Mouse (Mus musculus) heart, embryonic 11.5 days (tissue): ENCODE data around the gene Scube3. TPM values are rescaled to one million over a fixed set of nuclear protein-coding genes. Genes with fewer than 3 reads are reported as not detected.

Source experiments
- ATAC-seq: fragments of 200-750 bp; cut with Nextera tagmentation; replicated peaks from 2 replicates; pipeline ENCODE4 v1.8.0; 2017; ENCODE audit warnings: moderate library complexity; ENCODE audit not compliant: insufficient number of reproducible peaks, low FRiP score, low TSS enrichment
- H3K27ac ChIP-seq: fragments of 300-500 bp; sonication (generic); 2 replicates; pipeline ENCODE4 v1.5.1; 2014; ENCODE audit warnings: mild to moderate bottlenecking, low read depth, low read length
- H3K27me3 ChIP-seq: fragments of 300-500 bp; sonication (generic); 2 replicates; pipeline ENCODE4 v1.6.1; 2014; ENCODE audit warnings: mild to moderate bottlenecking, low read length, mixed read lengths; ENCODE audit not compliant: control insufficient read depth, insufficient read depth
- H3K36me3 ChIP-seq: fragments of 300-500 bp; sonication (generic); 2 replicates; pipeline ENCODE4 v1.6.1; 2014; ENCODE audit warnings: mild to moderate bottlenecking, low read length, moderate library complexity, mixed read lengths; ENCODE audit not compliant: control insufficient read depth, insufficient read depth
- H3K4me1 ChIP-seq: fragments of 300-500 bp; sonication (generic); 2 replicates; pipeline ENCODE4 v1.6.1; 2014; ENCODE audit warnings: low read length; ENCODE audit not compliant: control insufficient read depth, insufficient read depth
- H3K4me2 ChIP-seq: fragments of 300-500 bp; sonication (generic); 2 replicates; pipeline ENCODE4 v1.6.1; 2014; ENCODE audit warnings: mild to moderate bottlenecking, moderate library complexity
- H3K4me3 ChIP-seq: fragments of 300-500 bp; sonication (generic); 2 replicates; pipeline ENCODE4 v1.5.1; 2014; ENCODE audit warnings: low read depth, low read length
- H3K9ac ChIP-seq: fragments of 300-500 bp; sonication (generic); 2 replicates; pipeline ENCODE4 v1.6.1; 2014; ENCODE audit warnings: mild to moderate bottlenecking, low read depth, low read length, moderate library complexity
- H3K9me3 ChIP-seq: fragments of 300-500 bp; sonication (generic); replicated peaks from 2 replicates; pipeline ENCODE4 v1.6.1; 2016; ENCODE audit warnings: low read length; ENCODE audit not compliant: control insufficient read depth
- WGBS: fragments of 180-500 bp; shearing (Covaris S2); extraction: QIAGEN DNeasy Blood & Tissue Kit; methylation state at CpG from one replicate; pipeline ENCODE4 v1.1.7; 2014; ENCODE audit not compliant: insufficient replicate concordance; 5-methylcytosine and 5-hydroxymethylcytosine counted together
- polyA plus RNA-seq: library from polyadenylated mRNA; unstranded; fragments of >200 nt; fragmentation: Nextera tagmentation; extraction: Ambion mirVana; gene quantifications from 2 replicates; pipeline ENCODE4 v1.2.1, GENCODE M21; 2014

Gene Scube3
- polyA plus RNA-seq, 1 experiment from 2014 or later = 2.3 TPM

DNA sequence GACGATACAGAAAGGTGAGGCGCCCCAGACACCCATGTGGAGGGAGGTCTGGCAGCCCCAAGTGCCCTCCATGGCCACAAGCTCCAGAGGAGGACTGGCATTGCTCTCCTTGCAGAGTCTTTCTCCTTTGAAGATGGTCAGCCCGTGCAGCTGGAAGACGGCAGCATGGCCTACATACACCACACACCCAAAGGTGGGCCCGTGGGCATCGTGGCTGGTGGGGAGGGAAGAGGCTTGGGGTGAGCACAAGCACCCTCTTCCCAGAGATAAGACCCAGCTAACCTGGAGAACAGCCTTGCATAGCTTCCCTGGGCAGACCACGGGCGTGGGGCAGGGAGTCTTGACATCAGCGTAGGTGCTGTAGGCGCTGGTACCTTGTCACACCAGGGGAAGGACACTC lies 53.1 kb downstream of the Scube3 start:
- H3K36me3 ChIP-seq = peaks cover 24% of the 10 kb centered on the region
- H3K27ac ChIP-seq = no peak overlapping the region
- no peak overlapping the region for H3K9ac ChIP-seq
- H3K4me2 ChIP-seq = no peak overlapping the region
- no peak for ATAC-seq
- no peak overlapping the region for H3K4me3 ChIP-seq
- H3K9me3 ChIP-seq = no peaks in the 10 kb centered on the region
- WGBS = 90% methylated on average over 10 of the region's 10 CpGs
- H3K27me3 ChIP-seq = no peaks in the 10 kb centered on the region
- H3K4me1 ChIP-seq = no peaks in the 10 kb centered on the region

DNA sequence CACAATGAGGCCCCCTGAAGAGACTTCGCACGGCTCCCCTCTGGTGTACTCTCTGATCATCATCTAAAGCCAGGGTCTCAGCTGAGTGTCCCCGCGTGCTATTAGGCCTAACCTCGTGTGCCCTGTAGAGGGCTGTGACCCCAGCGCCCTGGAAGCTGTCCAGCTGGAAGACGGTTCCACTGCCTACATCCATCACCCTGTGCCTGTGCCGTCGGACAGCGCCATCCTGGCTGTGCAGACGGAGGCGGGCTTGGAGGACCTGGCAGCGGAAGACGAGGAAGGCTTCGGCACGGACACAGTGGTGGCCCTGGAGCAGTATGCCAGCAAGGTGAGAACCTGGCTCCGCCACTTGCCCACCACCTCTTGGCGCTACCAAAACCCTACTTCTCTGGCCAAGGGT lies 55.7 kb downstream of the Scube3 start:
- Histone ChIP-seq H3K9ac (no peak overlapping the region), H3K9me3 (no peaks in the 10 kb centered on the region), H3K27me3 (no peaks in the 10 kb centered on the region), H3K36me3 (peaks cover 22% of the 10 kb centered on the region), H3K4me1 (no peaks in the 10 kb centered on the region), H3K4me2 (no peak overlapping the region), H3K27ac (no peak overlapping the region), H3K4me3 (no peak overlapping the region)
- 79% methylated on average over 18 of the region's 18 CpGs for WGBS
- no peak for ATAC-seq

DNA sequence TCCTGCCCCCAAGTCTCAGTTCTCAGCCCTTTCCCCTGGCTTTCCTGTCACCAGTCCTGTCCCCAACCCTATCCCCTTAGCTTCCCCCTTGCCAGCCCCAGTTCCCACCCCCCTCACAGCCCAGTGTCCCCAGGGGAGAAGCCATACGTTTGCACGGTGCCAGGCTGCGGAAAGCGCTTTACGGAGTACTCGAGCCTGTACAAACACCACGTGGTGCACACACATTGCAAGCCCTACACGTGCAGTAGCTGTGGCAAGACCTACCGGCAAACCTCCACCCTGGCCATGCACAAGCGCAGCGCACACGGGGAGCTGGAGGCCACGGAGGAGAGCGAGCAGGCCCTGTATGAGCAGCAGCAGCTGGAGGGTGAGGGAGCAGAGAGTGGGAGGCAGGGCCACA lies 60.0 kb downstream of the Scube3 start:
- Histone ChIP-seq H3K27me3 (no peaks in the 10 kb centered on the region), H3K9me3 (no peaks in the 10 kb centered on the region), H3K4me1 (peaks cover 4% of the 10 kb centered on the region; the same call in 1 of the 2 replicates), H3K36me3 (peaks cover 18% of the 10 kb centered on the region), H3K4me2 (no peak overlapping the region), H3K9ac (no peak overlapping the region), H3K4me3 (no peak overlapping the region), H3K27ac (no peak overlapping the region)
- WGBS = 80% methylated on average over 14 of the region's 14 CpGs
- no peak for ATAC-seq

DNA sequence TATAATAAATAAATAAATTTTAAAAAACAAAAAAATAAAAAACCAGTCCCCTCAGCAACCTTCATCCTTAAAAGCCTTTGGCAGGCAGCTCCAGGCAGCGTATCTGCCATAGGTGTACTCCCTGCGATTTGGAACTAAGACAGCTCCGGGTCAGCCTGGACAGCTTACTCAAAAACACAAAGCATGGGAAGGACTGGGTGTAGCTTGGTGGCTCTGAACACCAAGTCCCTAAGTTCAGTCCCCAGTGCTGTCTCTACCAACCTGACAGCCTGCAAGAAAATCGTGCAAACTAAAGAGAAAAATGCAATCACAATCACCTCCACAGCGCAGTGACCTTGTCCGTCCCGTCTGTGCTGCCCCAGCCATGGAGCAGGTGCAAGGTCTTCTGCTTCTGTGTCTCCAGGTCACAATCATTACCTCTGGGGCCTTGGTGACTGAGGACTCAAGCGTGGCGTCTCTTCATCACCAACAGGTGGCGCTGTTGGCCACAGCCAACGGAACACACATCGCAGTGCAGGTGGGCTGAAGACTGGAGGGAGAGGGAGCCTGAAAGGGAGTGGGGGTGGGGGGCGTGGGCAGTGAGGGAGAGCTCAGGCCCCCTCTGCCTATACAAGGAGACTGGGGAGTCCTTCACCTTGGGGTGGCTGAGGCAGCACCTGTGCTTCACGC lies 62.2 kb downstream of the Scube3 start:
- Histone ChIP-seq H3K4me1 (peaks cover 13% of the 10 kb centered on the region; the same call in 1 of the 2 replicates), H3K9ac (no peak overlapping the region), H3K27me3 (no peaks in the 10 kb centered on the region), H3K4me2 (no peak overlapping the region), H3K4me3 (no peak overlapping the region), H3K9me3 (no peaks in the 10 kb centered on the region), H3K27ac (no peak overlapping the region), H3K36me3 (peaks cover 15% of the 10 kb centered on the region; the same call in 1 of the 2 replicates)
- no peak for ATAC-seq
- WGBS = 34% methylated on average over 14 of the region's 14 CpGs

DNA sequence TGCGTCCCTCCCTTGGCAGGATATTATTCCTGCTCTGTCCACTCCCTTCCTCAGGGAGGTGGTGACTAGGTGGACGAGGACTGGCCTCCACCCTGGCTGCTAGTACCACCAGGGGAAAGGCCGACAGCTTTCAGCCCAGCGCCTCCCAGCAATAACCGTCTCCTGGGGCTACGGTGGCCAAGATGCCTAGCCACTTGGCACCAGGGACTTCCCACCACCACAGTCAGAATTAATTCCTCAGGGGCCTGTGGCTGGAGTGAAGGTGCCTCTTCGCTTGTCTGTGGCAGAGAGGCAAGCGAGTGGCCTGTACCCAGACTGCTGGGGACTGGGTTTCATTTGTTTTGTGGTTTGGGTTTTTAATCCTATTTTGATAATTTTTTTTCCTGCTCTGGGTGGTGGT lies 63.5 kb downstream of the Scube3 start:
- H3K36me3 ChIP-seq = peaks cover 12% of the 10 kb centered on the region; the same call in 1 of the 2 replicates
- H3K4me1 ChIP-seq = peaks cover 13% of the 10 kb centered on the region; the same call in 1 of the 2 replicates
- no peak overlapping the region for H3K9ac ChIP-seq
- no peak overlapping the region for H3K4me2 ChIP-seq
- no peaks in the 10 kb centered on the region for H3K27me3 ChIP-seq
- no peak overlapping the region for H3K4me3 ChIP-seq
- no peaks in the 10 kb centered on the region for H3K9me3 ChIP-seq
- no peak for ATAC-seq
- H3K27ac ChIP-seq = no peak overlapping the region
- 85% methylated on average over 8 of the region's 8 CpGs for WGBS

DNA sequence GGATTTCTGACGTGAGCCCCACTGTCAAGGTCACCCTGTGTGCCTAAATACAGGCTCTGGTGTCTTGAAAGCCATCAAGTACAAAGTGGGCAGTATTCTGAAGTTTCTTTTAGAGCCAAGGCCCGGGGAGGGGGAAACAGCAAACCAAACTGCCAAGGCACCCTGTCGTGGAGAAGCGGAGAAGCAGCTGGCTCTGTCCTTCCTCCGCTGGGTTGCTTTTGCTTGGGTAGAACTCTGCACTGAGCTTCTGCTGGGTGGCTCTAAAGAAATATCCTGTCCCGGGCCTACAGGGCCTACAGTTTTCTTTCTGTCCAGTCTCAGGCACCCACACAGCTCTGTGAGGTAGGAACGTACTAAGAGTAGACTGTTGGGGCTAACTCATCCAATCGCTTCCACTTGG lies 65.2 kb downstream of the Scube3 start:
- Histone ChIP-seq H3K4me1 (peaks cover 15% of the 10 kb centered on the region; the same call in 1 of the 2 replicates), H3K4me2 (no peak overlapping the region), H3K9ac (peak overlapping the region; percentile 53; the same call in 1 of the 2 replicates), H3K27ac (peak overlapping the region; percentile 46; the same call in 1 of the 2 replicates), H3K4me3 (no peak overlapping the region), H3K27me3 (no peaks in the 10 kb centered on the region), H3K9me3 (no peaks in the 10 kb centered on the region), H3K36me3 (peaks cover 7% of the 10 kb centered on the region; the same call in 1 of the 2 replicates)
- WGBS = 57% methylated on average over 8 of the region's 8 CpGs
- ATAC-seq = no peak

DNA sequence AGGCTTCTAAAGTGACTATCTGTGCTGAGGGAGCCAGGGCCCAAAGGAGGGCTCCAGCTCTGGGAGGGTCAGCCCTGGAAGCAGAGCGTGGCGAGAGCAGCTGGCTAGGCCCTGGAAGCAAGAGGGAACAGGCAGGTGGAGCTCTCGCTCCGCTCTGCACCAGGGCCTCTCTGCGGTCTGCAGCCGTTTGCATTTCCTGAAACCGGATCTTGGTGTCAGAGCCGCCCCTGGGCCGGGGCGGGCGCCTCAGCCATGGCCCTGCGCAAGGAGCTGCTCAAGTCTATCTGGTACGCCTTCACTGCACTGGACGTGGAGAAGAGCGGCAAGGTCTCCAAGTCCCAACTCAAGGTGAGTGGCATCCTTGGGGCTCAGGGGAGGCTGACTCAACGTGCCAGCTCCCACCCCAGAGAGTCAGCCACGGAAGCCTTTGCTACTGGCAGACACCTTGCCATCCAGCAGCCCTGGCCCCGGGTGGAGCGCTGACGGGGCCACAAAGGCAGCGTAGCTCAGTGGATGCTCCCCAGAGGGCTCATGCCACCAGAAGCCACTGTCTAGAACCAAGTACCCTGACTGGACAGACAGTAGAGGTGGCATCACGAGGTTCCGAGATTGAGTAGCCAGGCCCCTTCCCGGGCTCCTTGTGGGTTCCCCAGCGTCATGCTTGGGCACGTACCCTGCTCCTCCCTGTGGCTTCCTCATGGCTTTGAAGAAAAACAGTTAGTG lies 65.8 kb downstream of the Scube3 start, which contains the start of gene Def6:
Gene Def6 (plus strand): TSS at position 188 of the 723 bp plus-strand sequence.
- Histone ChIP-seq H3K36me3 (peaks cover 4% of the 10 kb centered on the region; the same call in 1 of the 2 replicates), H3K9me3 (no peaks in the 10 kb centered on the region), H3K27ac (peak within 1 kb of the TSS; percentile 46; the same call in 1 of the 2 replicates), H3K4me1 (peaks cover 16% of the 10 kb centered on the region; the same call in 1 of the 2 replicates), H3K9ac (peak within 1 kb of the TSS; percentile 69), H3K4me3 (peak within 1 kb of the TSS; percentile 39), H3K27me3 (no peaks in the 10 kb centered on the region), H3K4me2 (peak within 1 kb of the TSS; percentile 71)
- peak; percentile 64; the same call in 1 of the 2 replicates for ATAC-seq
- WGBS = 19% methylated on average over 26 of the region's 26 CpGs

DNA sequence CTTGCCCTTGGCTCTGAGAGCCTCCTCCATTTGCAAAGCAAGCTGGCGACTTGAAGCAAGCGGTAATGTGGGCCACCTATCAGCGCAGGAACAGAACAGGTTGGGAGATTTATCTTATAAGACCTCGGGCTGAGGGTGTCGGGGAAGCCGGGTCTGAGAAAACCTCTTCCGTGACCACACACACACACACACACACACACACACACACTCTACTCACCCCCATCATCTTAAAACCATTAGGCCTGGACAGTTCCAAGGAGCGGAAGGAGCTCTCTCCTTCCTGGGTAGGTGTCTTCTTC lies 66.3 kb downstream of the Scube3 start:
- Histone ChIP-seq H3K9ac (peak overlapping the region; percentile 69; the same call in 1 of the 2 replicates), H3K27me3 (no peaks in the 10 kb centered on the region), H3K36me3 (no peaks in the 10 kb centered on the region; the same call in 1 of the 2 replicates), H3K27ac (no peak overlapping the region), H3K4me2 (peak overlapping the region; percentile 71), H3K9me3 (no peaks in the 10 kb centered on the region), H3K4me1 (peaks cover 16% of the 10 kb centered on the region; the same call in 1 of the 2 replicates), H3K4me3 (peak overlapping the region; percentile 39)
- ATAC-seq = no peak
- 70% methylated on average over 8 of the region's 8 CpGs for WGBS
